Mouse (Mus musculus): ENCODE measurements at regions not wholly inside any gene's neighbourhood (a gene's known extent, or its start where the extent isn't known, plus 50 kb on each side); places are given as distances from the start of the nearest gene placed in this dataset.

DNA sequence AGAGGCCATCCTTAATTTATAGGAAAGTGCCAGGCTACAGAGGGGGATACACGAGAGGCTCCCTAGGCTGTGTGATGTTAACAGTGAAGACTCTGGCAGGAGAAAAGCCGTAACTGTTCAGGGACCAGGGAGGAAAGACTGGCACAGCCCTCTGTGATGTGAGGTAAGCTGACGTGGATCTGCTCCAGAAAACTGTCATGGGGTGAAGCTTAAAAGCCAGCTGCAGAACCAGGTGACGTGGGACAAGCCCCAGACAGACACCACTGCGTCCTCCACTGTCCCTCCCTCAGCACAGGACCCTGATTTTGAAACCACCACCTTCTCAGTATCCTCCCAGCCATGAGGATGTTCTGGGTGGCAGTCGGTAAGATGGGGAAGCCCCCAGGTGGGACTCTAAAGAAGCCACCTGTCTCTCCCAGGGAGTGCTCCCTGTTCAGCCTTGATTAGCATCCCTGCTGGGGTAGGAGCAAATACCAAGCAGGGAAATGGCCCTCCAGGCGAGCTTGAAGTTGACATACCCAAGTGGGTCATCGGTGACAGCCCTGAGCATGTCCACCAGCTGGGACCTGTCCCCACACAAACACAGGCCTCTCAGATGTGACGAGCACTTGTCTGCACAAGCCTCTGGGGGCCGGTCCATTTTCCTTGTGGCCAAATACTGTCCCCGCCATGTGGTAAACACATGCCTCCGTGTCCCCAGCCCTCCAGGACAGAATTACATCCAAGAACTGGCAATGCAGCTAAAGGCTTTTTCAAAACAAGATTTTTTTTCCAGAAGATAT, 104.7 kb upstream of the Ptpn1 start:
- intact Hi-C loops (cut with DNase I) = no loop called here
- no peak for DNase-seq (ENCODE audit: low spot score in 2 of 2)

DNA sequence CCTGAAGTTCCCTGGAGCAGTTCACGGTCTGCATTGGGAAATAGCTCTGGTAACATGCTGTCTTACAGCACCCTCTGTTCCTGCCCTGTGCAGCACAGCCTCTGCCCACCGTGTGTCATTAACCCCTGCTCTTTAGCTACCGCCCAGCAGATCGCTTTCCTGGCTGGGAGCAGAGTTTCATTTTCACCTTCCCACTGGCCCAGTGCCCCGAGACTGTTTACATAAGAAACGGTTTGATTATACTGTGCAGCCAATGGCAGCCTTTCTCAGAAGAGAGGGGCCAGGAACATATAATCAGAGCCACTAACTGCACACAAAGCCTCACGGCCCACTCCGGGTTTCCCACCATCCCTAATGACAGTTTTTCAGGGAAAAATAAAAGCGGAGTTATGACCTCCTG, 108.3 kb upstream of the Ptpn1 start:
- no peak for DNase-seq (ENCODE audit: low spot score in 2 of 2)
- intact Hi-C loops (cut with DNase I) = no loop called here

DNA sequence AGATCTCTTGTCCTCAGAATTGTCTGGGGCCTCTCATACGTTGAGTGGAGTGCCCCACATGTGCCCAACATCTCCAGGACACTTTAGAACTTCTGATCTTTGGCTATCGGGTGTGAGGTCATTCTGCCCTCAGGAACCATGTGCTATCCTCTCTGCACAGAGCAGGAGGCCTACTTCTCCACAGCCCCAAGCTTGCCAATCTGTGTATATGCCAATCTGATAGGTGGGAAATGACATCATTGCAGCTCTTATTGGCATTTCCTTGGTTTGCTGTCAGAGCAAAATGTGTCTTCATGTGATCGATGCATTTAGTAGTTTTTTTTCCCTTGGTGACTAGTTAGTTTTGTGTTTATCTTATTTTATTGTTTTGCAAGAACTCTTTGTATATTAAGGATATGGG, 108.8 kb upstream of the Ptpn1 start:
- intact Hi-C loops (cut with DNase I) = no loop called here
- no peak for DNase-seq (ENCODE audit: low spot score in 2 of 2)

DNA sequence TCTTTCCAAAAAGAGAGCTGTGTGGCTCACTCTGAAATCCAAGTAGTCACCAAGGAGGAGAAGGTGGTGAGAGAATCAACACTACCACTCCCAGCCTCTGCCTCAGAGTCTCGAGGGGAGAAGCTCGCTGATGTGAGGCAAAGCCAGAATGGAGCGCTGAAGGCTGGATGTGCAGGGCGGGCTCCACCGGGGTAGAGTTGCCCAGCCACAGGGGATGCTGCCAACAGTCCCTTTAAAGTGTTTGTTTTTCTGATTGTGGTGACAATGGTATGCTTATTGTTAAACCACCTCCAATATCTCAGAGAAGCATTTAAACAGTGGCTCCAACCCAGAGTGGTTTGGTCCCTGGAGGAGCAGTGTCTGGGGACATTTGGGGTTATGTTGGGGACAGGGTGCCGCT, 110.7 kb upstream of the Ptpn1 start:
- intact Hi-C loops (cut with DNase I) = no loop called here
- no peak for DNase-seq (ENCODE audit: low spot score in 2 of 2)

GRCm38 (mm10) chr2:167818799-167819198, 113.1 kb upstream of the Ptpn1 start:
- intact Hi-C loops (cut with DNase I) = no loop called here
- no peak for DNase-seq (ENCODE audit: low spot score in 2 of 2)

DNA sequence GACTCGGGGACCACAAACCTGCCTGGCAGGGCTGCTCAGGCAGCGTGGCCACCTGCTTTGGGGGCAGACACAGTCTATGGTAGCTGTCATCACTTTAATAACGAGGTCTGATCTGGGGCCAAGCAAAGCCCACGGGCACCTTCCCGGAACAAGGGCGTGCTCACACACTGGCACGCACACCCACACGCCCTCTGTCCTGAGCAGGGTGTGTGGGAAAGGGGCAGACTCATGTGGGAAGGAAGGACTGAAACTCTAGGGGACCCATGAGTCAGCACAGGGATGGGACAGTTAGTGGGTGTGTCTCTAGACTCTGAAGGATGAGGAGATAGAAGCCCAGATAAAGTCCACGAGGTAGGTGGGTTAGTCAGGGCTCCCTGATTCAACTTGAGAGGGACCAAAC, 114.8 kb upstream of the Ptpn1 start:
- DNase-seq (ENCODE audit: low spot score in 2 of 2) = no peak
- intact Hi-C loops (cut with DNase I) = no loop called here

- intact Hi-C loops (cut with DNase I) = no loop called here
- DNase-seq (ENCODE audit: low spot score in 2 of 2) = no peak
Measured at GRCm38 (mm10) chr2:167815123-167815522, 116.7 kb upstream of the Ptpn1 start.

DNA sequence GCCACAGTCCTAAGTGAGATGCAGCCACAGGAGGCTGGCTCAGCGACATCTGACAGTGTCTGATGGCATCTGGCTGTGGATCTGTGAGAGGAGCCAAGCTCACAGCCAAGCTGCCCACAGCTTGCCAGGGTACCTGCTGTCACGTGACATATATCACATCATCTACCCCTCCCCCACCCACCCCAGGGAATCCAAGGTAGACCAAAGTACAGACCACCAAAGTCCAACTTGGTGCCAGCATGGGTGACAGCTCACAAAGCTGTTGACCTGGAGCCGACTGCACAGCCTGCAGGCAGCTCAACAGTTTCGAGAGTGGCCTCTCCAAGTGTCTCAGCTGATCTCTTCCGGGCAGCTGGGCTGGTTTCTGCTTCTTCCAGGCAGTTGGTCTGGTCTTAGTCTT, 119.6 kb upstream of the Tmem189 start:
- DNase-seq (ENCODE audit: low spot score in 2 of 2) = no peak
- intact Hi-C loops (cut with DNase I) = no loop called here

- DNase-seq (ENCODE audit: low spot score in 2 of 2) = no peak
- intact Hi-C loops (cut with DNase I) = no loop called here
Measured at GRCm38 (mm10) chr2:167805629-167806304, 116.1 kb upstream of the Tmem189 start.

- intact Hi-C loops (cut with DNase I) = no loop called here
- no peak for DNase-seq (ENCODE audit: low spot score in 2 of 2)
Measured at GRCm38 (mm10) chr2:167804493-167805227, 115.0 kb upstream of the Tmem189 start.

GRCm38 (mm10) chr2:167802494-167802893, 112.9 kb upstream of the Tmem189 start:
- intact Hi-C loops (cut with DNase I) = no loop called here

DNA sequence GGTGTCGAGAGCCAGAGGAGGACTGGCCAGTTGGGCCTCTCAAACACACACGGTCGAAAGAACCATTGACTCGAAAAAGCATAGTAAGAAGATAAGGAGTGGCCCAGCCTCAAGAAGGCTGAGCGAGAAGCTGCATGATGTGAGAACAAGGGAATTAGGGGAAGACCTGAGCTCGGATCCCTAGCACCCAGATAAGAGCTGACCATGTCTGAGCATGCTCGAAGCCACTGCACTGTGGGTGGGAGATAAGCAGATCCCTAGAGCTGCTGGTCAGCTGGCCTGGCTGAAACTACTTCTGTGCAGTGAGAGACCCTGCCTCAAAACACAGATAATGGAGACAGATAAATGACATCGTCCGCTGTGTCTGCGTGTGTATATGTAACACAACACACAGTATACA, 111.8 kb upstream of the Tmem189 start:
- DNase-seq (ENCODE audit: low spot score in 2 of 2) = no peak
- intact Hi-C loops (cut with DNase I) = no loop called here

More at GRCm38 (mm10) chr2:167802494-167802893, 112.9 kb upstream of the Tmem189 start:
- DNase-seq (ENCODE audit: low spot score in 2 of 2) = no peak

DNA sequence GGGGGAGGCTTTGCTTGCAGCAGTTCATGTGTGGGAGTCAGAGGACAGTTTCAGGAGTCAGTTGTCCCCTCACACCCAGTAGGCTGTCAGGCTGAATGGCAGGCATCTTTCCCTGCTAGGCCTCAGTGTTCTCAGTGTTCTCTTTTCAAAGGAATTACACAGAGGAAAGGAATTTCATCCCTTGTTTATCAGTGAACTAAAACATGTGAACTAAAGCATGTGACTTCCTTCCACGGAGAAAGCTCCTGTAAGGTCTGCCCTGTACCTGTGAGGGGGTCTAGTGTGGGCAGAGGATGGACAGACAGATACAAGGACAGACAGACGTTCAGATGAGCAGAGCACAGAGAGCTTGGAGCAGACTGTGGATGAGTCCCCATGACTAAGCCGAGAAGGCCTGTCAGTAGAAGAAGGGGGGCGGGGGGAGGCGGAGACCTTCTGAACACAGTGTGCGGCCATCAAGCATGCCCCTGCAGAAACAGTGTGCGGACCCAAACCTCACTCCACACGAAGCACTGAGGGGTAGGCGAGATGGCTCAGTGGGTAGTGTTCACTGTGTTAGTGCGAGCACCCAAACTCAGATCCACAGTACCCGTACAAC, 111.1 kb upstream of the Tmem189 start:
- DNase-seq (ENCODE audit: low spot score in 2 of 2) = no peak
- intact Hi-C loops (cut with DNase I) = no loop called here

GRCm38 (mm10) chr2:167799629-167800387, 110.2 kb upstream of the Tmem189 start:
- peak; percentile 19 to 53 for DNase-seq (ENCODE audit: low spot score in 2 of 2)

GRCm38 (mm10) chr2:167798969-167799513, 109.4 kb upstream of the Tmem189 start:
- intact Hi-C loops (cut with DNase I) = no loop called here
- DNase-seq (ENCODE audit: low spot score in 2 of 2) = no peak

More at GRCm38 (mm10) chr2:167799629-167800387, 110.2 kb upstream of the Tmem189 start:
- intact Hi-C loops (cut with DNase I) = no loop called here

DNA sequence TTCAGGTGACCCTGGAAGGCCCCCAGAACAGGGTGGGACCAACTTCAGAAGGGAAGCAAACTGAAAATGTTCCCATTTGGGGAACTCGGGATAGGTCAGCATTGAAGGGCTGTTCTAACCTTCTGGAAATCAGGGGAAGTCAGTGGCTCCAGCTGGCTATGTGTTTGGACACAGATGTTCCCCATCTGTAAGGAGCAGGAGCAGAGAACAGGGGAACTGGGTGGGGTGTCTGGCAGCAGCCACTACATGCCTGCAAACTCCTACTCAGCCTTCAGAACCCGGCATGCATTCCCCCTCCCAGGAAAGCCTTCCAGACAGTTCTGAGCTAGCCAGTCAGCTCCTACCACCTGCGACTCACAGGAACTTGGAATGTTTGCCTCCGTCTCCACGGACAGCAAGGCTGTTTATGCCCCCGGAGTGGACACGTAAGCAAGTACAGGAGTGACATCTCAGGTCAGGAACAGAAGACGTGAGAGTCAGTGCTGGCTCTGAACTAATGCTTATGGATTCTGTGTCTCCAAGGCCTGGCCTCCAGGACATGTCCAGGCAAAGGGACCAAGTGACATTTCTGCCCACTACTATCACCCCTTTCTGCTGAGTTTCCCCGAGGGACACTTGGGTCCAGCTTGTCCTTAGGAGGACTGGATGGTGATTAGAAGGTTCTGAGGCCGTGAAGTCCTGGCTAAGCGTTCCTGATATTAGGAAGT, 108.6 kb upstream of the Tmem189 start:
- no peak for DNase-seq (ENCODE audit: low spot score in 2 of 2)
- intact Hi-C loops (cut with DNase I) = no loop called here

GRCm38 (mm10) chr2:167795491-167795890, 105.9 kb upstream of the Tmem189 start:
- DNase-seq (ENCODE audit: low spot score in 2 of 2) = no peak
- intact Hi-C loops (cut with DNase I) = no loop called here

- DNase-seq (ENCODE audit: low spot score in 2 of 2) = no peak
- intact Hi-C loops (cut with DNase I) = no loop called here
Measured at GRCm38 (mm10) chr2:167793916-167794315, 104.3 kb upstream of the Tmem189 start.
